Mouse (Mus musculus) liver, embryonic 14.5 days (tissue): Measurements from ENCODE around the gene Myl3.

Source experiments
- CTCF ChIP-seq: IDR thresholded peaks from 2 replicates; pipeline ENCODE4 v1.5.1; 2016; ENCODE audit warnings: antibody characterized with exemption, low read depth, control low read depth
- EP300 ChIP-seq: IDR thresholded peaks from 2 replicates; pipeline ENCODE4 v1.6.1; 2016; ENCODE audit warnings: antibody characterized with exemption, low read depth

DNA sequence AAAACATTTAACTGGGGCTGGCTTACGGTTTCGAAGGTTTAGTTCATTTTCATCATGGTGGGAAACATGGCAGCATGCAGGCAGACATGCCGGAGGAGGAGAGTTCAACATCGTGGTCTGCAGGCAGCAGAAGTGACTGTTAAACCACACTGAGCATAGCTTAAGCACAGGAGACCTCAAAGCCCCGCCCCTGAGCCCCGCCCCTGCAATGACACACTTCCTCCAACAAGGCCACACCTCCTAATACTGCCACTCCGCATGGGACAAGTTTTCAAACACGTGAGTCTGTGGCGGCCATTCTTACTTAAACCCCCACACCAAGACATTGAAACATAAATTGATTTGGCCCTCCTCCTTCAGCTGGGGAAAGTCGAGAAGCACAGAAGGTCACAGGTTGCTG, 55.4 kb downstream of the Myl3 start:
- TF ChIP-seq CTCF (no peak), EP300 (no peak)
